Mouse (Mus musculus): Measurements from ENCODE around the gene Anapc7.

GRCm38 (mm10) chr5:122455584-122455983, 34.1 kb downstream of the Anapc7 start:
- TF ChIP-seq CTCF (IDR thresholded peaks at IDR 0.05; ENCODE audit: low read depth) (no peak), EP300 (IDR thresholded peaks at IDR 0.05; ENCODE audit: low read depth) (no peak)
